Comparison of ENCODE assay signal across 8 mouse cellular contexts in genomic region chr2:144599831-144600687, GRCm38 (mm10). TPM values are rescaled to one million over a fixed set of nuclear protein-coding genes. Genes with fewer than 3 reads are reported as not detected.
DNase-seq lines count a peak whose midpoint lies in the region; ATAC-seq lines count a peak whose summit lies in the region.

Gene Dtd1, plus strand, starts transcription at chr2:144599897.

- no peaks in the 10 kb centered on the region for H3K27me3 ChIP-seq in hindbrain, embryonic 12.5 days

- H3K9ac ChIP-seq in hindbrain, embryonic 12.5 days, result peak within 1 kb of the TSS; percentile 82

- 0 out of 2 replicates have a peak, but pooled peaks cover 3% of the 10 kb centered on the region for H3K36me3 ChIP-seq in hindbrain, embryonic 12.5 days

- no peaks in the 10 kb centered on the region for H3K9me3 ChIP-seq in hindbrain, embryonic 12.5 days (replicated peaks)

- H3K4me1 ChIP-seq in hindbrain, embryonic 12.5 days, result no peaks in the 10 kb centered on the region

- peak within 1 kb of the TSS; percentile 53 for H3K4me2 ChIP-seq in hindbrain, embryonic 12.5 days (replicated peaks)

- WGBS in hindbrain, embryonic 12.5 days, result 2% methylated on average over 46 of the region's 50 CpGs

- H3K27ac ChIP-seq in hindbrain, embryonic 12.5 days, result 0 out of 2 replicates have a peak within 1 kb of the TSS, but pooled peaks have one; percentile 53

- peak; percentile 92 for ATAC-seq in hindbrain, embryonic 12.5 days (ENCODE audit: low FRiP score)

- peak; percentile 92 for DNase-seq in NIH3T3 (ENCODE audit: low read depth)
- DNase-seq in cerebellum, postnatal 10 days, result peak; percentile 96
- DNase-seq in frontal cortex, postnatal 10 days (ENCODE audit: low spot score in 2 of 2), result peak; percentile 78 to 82
- peak; percentile 79 to 85 for DNase-seq in layer of hippocampus, postnatal 25 days (ENCODE audit: extremely low spot score in 1 of 2, low spot score in 1 of 2)
- peak; percentile 93 for DNase-seq in lung, postnatal 25 days (ENCODE audit: low spot score)
- peak; percentile 90 for DNase-seq in retina, embryonic 14.5 days (ENCODE audit: low spot score)
- DNase-seq in thymus, postnatal 4 days, result peak; percentile 93

- peak within 1 kb of the TSS; percentile 62 for H3K4me3 ChIP-seq in hindbrain, embryonic 12.5 days

RNA-seq across cellular contexts. Expression of gene Dtd1, which starts in this region (rescaled TPM):
- polyA plus RNA-seq in hindbrain, embryonic 12.5 days (2016; fragmentation: Nextera tagmentation; extraction: Ambion mirVana), result 39.7 and 43.3 TPM in 2 replicates
- total RNA-seq in layer of hippocampus, postnatal 25 days (2021), result 10 to 100 TPM; 66.5 to 66.6 TPM

Comparison
In these comparisons a context has a peak if more than half of its experiments do, and no peak if none do; other contexts are left out.
1. Peak in every context shown above with its lines: DNase-seq, ATAC-seq, H3K4me3 ChIP-seq and H3K27ac ChIP-seq.